Mouse (Mus musculus) kidney, postnatal 25 days (tissue): ENCODE measurements around the gene Rev3l.
A peak's percentile ranks its signal among the peaks of the same experiment; 100 is the strongest.
"Not testable (repeated sequence)": the region's sequence is repeated elsewhere in the genome, so short reads cannot be mapped to it uniquely, and the experiment has no call there.

Source experiments
- DNase-seq, 2 experiments: peaks; one replicate each; pipeline ENCODE4 v3.0.0; 2021; ENCODE audit warnings: mixed read lengths in 2 of 2

Rev3l gene

GRCm38 (mm10) chr10:39785241-39785640, 53.3 kb downstream of the Rev3l start:
- no peak for DNase-seq

GRCm38 (mm10) chr10:39793295-39793694, 61.4 kb downstream of the Rev3l start:
- no peak for DNase-seq

GRCm38 (mm10) chr10:39811507-39811906, 79.6 kb downstream of the Rev3l start:
- DNase-seq = peak; percentile 51 to 62

- DNase-seq = no peak
These were observed 110.7 kb downstream of the Rev3l start for GRCm38 (mm10) chr10:39842621-39843020.

- no peak for DNase-seq
These were observed 133.6 kb downstream of the Rev3l start for GRCm38 (mm10) chr10:39865509-39865908.

- no peak for DNase-seq
These were observed 156.7 kb downstream of the Rev3l start for GRCm38 (mm10) chr10:39888621-39889020.

GRCm38 (mm10) chr10:39893702-39894697, 162.1 kb downstream of the Rev3l start:
- peak; percentile 44 to 57 for DNase-seq

- DNase-seq = no peak
These were observed 164.6 kb downstream of the Rev3l start for GRCm38 (mm10) chr10:39896503-39896902.

- peak; percentile 91 to 97 for DNase-seq
These were observed 167.0 kb downstream of the Rev3l start, which contains the start of gene Mfsd4b4 for GRCm38 (mm10) chr10:39898874-39899371. TSS of gene Mfsd4b4 (minus strand) at chr10:39899238.

- DNase-seq = no peak
These were observed 172.3 kb downstream of the Rev3l start for GRCm38 (mm10) chr10:39904191-39904590.

- DNase-seq = peak; percentile 43 to 67
These were observed 175.1 kb downstream of the Rev3l start for GRCm38 (mm10) chr10:39906799-39907658.

- no peak for DNase-seq
These were observed 177.0 kb downstream of the Rev3l start for GRCm38 (mm10) chr10:39908768-39909441.

GRCm38 (mm10) chr10:39912616-39913015, 180.7 kb downstream of the Rev3l start:
- DNase-seq = no peak

- DNase-seq = not testable (repeated sequence)
These were observed 192.6 kb downstream of the Rev3l start for GRCm38 (mm10) chr10:39924556-39924955.
